Mouse (Mus musculus) cerebellum, postnatal 4 days (tissue): ENCODE measurements around the gene Zfp831.
A peak's percentile ranks its signal among the peaks of the same experiment; 100 is the strongest.

Experiments used
- DNase-seq, 2 experiments: peaks; one replicate each; pipeline ENCODE4 v3.0.0; 2022; ENCODE audit warnings: low spot score in 2 of 2, mixed read lengths in 1 of 2

Zfp831 gene

DNA sequence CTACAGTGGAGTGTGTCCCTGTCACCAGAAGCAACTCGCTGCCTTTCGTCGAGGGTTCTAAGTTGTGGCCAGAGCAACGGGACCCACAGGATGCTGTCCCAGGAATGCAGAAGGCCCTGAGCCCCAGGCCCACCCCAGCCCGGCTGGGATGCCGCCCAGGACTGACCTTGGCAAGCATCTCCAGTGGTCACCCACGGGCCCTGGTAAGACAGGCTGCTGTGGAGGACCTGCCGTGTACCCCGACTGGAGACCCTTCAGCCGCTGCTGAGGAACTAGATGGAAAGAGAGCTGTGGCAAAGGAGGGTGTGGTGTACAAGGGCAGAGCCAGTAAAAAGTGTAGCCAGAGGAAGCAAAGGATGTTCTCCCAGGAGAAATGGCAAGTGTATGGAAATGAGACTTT lies 1.6 kb downstream of the Zfp831 start:
- DNase-seq: no peak

DNA sequence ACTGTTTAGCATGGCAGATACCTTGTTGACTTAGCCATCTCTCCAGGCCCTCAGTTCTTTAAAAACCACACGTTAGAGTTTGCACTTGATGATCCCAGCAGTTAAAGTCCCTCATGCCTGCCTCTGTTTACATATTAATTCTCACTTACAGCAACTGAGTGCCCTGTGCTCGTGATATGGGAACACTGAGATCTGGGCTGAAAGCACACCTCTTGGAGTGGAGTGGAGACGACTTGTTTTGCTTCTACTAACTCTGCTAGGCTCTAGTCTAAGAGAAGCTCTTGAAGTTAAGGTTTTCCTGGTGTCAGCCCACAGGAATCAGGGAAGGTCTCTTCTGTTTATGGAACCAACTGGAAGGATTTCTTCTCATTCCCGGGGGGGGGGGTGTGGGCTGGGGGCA lies 9.5 kb downstream of the Zfp831 start:
- no peak for DNase-seq

DNA sequence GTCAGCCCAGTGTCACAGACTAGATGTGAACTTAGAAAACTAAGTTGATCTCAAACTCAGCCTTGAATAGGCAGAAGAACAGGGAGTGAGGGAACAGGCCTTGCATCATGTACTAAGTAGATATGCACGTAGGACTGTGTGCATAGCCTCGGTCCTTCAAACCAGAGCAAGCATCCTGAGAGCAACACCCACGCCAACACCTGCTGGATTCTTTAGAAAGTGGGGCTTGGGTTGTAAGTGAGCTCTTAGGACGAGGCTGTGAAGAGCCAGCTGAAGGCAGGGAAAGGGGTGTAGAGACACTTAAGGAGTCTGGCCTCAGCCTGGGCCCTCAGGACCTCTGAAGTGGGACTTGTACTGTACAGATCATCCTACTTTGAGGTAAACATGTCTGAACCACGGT lies 12.0 kb downstream of the Zfp831 start:
- DNase-seq: no peak

DNA sequence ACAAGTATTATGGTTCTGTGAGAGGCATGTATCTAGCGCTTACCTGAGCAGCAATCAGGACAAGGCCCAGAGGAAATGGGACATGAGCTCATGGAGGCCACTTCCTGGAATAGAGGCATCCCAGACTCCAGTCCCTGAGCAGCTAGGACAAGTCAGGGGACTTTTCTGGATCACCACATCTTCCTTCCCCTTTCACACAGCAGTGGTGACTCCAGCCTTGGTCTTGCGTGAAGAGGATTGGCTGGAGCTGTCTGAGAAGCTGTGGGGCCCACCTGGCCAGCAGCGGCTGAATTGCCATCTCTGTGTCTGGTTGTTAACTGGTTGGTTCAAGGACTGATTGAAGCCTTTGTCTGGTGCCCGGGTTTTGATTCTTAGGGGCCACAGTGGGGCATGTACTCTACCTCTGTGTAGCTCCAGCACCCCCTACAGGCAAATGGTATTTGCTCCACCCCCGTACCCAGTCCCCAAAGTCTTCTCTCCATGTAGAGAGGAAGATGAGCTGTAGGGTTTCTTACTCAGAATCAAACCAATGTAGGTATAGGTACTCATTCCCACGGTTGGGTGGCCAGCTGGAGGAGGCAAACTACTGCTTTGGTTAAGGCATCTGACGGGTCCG lies 15.0 kb downstream of the Zfp831 start:
- DNase-seq: no peak

DNA sequence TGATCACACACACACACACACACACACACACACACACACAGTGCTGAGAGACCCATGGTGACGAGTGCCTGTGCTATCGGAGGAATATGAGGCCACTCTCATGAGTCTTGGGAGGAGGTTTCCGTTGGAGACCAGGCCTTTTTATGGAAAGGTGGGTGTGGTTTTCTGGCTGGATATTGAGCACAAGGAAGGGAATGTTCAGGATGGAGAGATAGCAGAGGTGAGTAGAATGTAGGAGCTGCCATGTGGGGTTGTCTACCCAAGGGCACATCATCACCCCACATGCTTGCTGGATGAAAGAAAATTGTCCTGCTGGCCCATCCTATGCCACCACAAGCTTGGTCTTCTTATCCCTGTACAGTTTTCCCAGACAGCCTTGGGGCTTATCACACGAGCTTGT lies 16.5 kb downstream of the Zfp831 start:
- no peak for DNase-seq

DNA sequence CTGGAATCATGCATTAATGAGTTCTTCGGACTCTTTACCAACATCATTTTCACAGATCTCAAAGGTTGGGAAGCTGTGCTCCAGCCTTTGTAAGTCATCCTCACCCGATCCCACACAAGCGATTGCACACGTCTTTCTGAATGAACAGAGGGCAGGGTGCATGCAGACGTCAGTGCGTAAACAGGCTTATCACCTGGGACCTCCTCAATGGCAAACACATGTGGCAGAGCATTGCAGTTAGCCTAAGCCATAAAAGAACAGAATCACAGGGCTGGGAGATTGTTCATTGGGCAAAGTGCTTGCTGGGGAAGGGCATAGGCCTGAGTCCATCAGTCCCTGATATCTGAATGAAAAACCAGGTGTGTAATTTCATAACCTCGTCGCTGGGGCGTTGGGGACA lies 17.0 kb downstream of the Zfp831 start:
- DNase-seq: no peak

DNA sequence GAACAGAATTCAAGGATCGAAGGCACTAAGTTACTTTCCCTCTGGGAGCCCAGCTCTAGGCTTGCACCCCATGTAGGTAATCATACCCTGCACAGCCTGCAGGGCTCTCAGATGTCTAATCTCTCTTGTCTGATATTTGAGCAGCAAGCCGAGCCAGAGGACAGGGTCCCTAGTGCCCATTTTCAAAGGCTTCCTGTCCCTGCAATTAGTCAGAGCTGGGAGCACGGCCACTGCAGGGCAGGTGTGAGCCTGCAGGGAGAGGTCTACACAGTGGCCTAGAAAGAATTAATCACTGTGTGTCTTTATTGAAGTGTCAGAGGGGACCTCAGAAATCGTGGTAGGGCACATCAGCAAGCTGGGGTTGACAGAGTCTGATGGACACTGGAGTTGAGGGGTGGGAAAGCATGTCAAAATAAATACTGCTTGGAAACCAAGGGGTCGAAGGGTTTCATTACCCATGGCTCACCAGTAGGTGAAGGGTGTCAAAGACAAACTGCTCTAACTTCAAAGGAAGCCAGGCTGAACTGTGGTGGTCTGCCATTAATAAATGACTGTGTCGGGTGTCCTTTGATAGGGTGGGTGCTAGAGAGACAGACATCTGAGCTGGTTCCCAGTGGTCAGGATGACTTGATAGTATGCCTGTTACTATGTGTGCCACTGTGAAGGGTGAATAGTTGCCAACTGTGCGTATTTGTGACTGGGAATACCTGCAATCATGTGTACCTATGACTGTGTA lies 18.3 kb downstream of the Zfp831 start:
- no peak for DNase-seq

DNA sequence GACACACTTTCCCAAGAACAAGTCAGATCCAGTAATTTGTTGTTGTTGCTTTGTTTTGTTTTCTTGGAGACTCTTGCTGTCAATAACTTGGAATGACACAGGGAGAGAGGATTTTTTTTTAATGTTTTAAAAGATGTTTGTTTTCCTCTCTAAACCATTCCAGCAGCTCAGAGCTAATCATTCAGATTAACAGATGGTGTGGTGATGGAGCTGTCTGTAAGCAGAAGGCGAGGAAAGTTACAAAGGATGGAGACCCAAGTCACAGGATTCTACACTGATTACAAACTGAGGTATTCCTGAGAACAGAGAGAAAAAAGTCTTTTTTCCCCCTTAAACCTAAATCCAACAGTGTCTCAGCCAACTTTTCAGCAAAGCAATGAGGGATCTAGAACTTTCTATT lies 19.3 kb downstream of the Zfp831 start:
- DNase-seq: no peak

DNA sequence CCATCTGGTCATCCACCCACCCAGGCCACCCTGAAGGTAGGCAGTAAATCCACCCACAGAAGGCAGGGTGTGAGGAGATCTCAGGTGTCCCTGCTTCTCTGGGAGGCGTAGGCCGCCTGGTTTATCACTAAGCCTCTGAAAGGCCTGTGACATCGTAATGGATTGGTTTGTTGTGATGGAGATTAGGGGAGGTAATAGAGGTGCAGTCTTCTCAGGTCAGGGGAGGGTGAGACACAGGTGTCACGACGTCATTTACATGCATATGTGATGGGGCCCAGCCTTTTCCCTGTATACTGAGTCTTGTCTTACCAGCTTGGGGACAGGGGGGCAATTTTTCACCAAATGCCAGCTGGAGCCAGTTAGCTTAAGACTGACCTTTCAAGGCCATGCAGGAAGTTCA lies 22.1 kb downstream of the Zfp831 start:
- DNase-seq: no peak

DNA sequence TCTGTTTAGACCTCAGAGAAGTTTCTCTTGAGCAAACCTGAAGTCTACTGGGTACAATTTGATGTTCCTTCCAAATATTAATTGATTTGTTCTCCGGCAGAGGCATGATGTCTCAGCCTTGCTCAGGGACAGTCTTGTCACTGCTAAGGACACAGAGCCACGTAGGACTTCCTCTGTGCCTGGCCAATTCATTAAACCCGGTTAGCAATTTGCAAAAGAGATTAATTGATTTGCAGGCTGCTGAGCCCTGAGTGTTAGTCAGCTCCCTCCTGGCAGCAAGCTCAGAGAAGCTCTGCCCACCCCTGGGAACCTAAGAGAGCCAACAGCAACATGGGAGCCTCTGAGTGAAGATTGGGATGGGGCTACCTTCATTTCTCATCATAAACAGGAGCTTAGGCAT lies 25.5 kb downstream of the Zfp831 start:
- DNase-seq: no peak

DNA sequence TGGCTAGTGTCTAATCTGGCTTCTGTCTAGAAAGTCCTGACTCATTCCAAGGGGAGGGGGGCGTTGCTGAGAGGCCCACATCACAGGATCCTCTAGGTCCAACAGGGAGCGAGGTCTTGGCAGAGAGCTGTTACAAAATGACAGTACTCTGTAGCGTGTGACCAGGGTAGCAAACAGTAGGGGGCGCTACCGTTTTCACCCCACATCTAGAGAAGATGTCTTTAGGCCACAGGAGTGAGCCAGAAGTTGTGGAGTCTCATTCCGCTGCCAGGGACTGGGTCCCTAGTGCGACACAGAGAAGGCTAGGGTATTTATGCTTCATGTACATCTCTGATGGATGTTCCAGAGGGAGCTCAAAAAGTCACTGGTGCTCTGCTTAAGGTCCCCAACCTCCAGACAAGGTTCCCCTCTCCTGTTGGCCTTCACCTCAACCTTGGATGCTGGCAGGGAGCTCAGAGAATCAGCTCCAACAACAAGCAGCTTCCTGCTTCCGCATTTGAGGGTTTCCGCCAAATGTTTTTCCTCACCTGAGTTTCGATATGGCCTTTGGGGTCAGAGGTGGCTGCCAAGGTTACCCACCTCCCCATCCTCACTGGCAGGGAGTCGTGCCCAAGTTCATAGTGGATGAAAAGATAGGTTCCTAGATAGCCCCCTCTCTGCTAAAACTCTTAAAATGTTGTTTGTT lies 29.3 kb downstream of the Zfp831 start:
- DNase-seq: no peak

DNA sequence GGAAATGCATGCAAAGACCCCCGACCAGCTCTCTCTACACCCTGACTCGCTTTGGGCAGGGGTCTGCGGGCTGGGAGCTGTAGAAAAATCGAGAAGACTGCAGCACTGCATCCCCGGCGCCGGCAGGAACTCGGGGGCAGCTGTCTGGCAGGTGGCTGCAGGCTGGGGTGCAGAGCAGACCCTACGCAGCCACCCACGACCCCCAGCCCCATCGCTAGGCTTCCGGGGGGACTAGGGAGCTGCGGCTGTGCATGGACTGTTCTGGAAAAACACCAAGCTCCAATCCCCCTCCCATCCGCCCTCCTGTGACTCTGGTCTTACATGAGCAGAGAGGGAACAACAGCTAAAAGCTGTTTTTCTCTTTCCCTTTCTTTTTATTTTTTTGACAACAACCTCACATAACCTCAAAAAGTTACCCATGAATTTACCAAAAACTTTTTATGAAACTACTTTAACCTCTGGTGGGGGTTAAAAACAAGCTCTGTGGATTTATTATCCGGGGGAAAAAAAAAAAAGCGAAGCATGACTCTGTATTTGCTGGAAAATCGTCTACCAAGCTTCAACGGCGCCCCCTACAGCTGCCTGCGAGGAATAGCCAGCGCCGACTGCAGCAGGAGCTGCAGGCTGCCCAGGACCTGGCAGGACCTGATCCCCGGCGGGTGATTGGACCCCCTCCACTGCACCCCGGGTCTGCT lies 30.4 kb downstream of the Zfp831 start:
- DNase-seq: peak; percentile 89 to 95

DNA sequence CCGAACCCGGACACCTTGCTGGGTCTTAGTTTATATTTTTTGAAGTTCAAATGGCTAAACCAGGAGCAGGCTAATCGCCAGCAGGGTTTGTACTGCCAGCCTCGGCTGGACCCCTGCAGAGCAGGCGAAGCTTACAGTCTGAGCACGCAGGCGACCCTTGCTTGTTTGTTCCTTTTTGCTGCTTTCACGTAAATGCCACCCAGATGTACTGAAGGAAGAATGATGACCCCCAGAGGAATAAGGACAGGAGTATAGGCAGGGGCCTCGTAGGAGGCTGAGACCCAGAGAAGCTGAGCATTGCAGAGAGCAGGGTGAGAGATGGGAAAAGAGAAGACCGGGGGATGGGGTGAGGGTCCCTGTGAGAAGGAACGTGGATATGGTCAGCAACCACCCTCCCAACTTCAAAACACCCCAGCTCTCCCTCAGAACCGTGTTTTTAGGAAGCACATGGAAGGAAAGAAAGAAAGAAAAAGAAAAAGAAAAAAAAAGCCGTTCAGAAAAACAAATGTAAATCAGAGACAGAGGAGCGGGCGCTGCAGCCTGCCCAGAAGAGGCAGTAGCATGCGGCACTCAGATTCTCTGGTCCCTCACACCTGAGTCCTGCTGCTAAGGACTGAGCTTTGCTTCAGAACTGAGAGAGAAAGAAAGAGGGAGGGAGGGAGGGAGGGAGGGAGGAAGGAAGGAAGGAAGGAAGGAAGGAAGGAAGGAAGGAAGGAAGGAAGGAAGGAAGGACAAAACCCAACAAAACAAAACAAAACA lies 31.1 kb downstream of the Zfp831 start:
- no peak for DNase-seq

DNA sequence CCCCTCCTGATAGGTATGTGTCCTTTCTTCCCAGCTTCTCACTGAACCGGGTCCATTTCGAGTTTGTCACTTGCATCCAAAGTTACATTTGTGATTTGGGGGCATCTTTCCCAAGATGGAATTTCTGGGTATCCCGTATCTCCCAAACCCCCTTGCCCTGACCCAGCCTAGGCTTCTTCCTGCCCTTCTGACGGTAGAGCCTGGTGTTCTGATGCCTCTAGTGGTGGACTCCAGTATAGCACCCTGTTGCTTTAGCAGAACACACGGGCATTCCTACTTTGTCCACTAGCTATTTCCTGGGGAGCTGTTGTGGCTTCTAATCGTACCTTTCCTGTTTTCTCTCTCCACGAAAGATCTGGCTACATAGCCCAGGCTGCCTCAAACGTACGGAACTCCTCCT lies 32.3 kb downstream of the Zfp831 start:
- peak; percentile 52 to 82 for DNase-seq

DNA sequence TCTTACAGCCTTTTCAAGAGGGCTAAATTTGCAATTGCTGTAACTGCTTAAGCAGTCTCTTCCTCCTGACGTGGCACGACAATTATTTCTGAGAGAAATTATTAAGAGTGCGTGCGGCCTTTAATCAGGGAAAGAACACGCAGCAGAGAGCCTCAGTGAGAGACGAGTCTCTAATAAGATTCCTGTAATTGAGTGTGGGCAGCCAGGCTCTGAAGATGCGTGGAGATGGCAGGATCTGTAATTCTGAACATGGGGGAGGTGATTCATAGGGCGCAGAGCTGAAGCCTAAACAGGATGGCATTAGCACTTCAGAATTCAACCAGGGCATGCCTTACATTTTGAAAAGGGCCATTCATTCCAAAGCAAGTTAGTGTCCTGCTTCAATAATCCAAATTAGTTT lies 58.0 kb downstream of the Zfp831 start:
- no peak for DNase-seq

DNA sequence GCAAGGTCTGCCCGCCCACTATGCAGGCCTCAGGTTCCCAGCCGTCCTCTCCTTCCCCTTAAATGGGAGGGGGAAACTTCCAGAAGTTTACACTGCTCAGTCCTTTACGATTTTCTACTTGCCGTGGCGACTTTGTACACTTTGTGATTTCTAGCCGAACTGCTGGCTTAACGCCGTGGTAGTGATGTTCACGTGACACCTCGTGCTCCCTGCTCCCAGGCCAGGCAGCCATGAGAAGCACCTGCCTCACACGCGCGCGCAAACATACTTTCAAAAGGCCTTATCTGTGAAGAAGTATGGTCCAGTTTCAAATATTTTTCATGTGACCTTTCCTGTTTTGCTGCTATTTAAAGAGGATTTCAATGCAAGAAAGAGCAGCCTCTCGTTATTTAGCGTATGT lies 63.8 kb downstream of the Zfp831 start:
- DNase-seq: no peak

DNA sequence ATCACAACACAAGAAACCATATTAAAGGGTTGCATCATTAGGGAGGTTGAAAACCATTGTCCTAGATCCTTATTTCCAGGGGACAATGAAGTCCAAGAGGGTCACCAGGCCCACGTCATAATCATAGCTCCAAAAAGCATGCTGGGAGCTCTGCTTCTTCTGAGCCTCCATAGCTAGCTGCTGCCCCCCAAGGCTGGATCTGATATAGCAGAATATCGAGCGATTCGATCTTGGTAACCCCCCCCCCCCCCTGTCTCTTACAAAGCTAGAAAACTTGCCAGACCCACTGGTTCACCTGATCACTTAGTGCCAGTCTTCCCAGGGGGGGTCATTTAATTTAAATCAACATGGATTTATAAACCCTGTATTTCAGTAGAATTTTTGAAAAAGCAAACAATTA lies 65.3 kb downstream of the Zfp831 start:
- DNase-seq: no peak

DNA sequence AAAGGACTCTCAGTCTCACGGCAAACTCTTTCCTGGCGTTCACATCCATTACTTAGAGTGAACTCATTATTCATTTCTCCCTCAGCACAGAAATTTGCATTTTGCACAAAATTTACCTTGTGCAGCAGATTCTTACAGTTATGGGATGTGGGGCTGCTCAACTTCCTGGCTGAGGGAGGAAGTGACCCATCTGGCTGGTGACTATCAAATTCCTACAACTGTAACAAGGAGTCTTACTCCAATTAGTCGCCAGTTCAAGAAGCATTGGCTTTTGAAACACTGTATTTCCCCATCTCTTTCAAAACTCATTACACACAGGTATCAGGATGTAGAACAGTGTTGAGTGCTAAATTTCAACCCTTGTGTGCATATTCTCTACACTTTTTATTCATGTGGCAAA lies 66.9 kb downstream of the Zfp831 start:
- no peak for DNase-seq

DNA sequence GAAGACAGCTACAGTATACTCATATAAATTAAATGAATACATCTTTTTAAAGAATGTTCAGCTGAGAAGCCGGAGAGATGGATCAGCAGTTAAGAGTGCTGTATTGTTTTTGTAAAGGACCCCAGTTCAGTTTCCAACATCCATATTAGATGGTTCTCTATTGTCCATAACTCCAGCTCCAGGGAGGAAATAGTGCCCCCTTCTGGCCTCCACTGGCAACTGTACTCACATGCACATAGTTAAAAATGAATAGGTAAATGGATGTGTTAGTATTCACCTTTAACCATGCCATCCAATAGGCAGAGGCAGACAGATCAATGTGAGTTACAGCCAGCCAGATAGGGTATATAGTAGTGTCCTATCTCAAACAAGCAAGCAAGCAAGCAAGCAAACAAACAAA lies 68.7 kb downstream of the Zfp831 start:
- DNase-seq: no peak

DNA sequence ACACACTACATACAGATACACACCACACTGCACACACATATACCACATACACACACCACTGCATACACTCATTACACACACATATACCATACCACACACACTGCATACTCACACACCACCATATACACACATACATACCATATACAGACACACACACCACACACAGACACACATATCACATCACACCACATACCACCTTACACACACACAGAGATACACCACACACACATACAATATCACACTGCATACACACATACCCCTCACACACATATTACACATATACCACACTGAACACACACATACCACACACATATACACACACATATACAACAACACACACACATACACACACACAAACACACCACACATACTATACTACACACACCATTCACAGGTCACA lies 72.6 kb downstream of the Zfp831 start:
- DNase-seq: no peak

DNA sequence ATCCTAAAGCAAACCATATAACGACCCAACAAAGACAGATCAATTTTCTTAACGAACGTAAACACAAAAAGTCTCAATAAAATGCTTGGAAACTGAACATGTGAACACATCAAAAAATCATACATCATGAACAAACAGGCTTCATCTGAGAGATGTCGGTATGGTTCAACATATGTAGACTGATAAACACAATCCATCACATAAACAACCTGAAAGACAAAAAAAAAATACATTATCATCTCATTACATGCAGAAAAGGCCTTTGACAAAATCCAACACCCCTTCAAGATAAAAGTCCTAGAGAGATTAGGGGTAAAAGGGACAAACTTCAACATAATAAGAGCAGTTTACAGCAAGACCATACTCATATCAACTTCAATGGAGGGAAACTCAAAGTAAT lies 74.5 kb downstream of the Zfp831 start:
- DNase-seq: no peak
